8 mouse cellular contexts compared by ENCODE assay signal in the genomic region with DNA sequence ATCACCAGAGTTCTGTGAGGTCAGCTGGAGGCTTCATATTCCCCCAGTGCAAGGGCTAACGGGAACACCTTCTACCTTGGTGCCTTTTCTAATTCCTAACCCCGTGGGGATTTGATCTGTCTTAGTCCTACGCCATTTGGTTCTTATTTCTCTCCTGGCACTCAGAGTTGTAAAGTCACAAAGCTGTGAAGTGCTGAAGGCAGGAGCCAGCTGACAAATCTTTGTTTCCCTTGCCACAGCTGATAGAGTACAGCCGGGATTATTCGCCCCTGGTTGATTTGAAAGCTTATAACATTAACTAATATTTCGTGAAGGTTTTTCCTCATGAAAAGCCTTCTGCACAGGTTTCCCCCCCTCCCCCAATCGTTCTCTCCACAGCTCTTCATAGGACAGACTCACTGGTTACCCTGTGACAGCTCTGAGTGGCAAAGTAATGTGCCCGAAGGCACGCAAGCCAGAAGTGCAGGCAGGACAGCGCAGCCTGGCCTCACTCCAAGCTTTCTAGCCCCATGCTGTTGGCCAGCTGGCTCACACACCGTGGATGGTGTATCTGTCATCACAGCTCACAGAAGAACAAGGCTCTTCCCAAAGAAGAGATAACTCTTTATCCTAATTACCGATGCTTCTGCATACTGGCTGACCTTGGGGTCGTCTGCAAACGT.
A peak's percentile ranks its signal among the peaks of the same experiment; 100 is the strongest.
DNase-seq lines count a peak whose midpoint lies in the region; ATAC-seq and TF ChIP-seq lines count a peak whose summit lies in the region.

No protein-coding gene starts in this region.

- TF ChIP-seq POLR2A in cerebellum, adult 2 months (IDR thresholded peaks at IDR 0.05; ENCODE audit: borderline replicate concordance, insufficient read depth, low read length) = no peak

- no peaks in the 10 kb centered on the region for H3K9me3 ChIP-seq in lung, embryonic 15.5 days

- TF ChIP-seq CTCF in cerebellum, adult 2 months (IDR thresholded peaks at IDR 0.05; ENCODE audit: borderline replicate concordance, insufficient read depth, low read depth, low read length) = no peak

- peak; percentile 90 for DNase-seq in left cerebral cortex, postnatal 4 days
- no peak for DNase-seq in left cerebral cortex, postnatal 25 days (ENCODE audit: low spot score in 2 of 2)
- DNase-seq in cerebellum, adult 2 months = peak; percentile 55 to 65
- DNase-seq in heart, adult 9 months (ENCODE audit: low spot score in 2 of 2) = peak; percentile 48 to 59
- DNase-seq in spleen, postnatal 36 days (ENCODE audit: low spot score in 2 of 2) = no peak
- DNase-seq in natural killer cell, adult 2 months (ENCODE audit: low spot score in 2 of 2) = no peak

- no peaks in the 10 kb centered on the region for H3K36me3 ChIP-seq in lung, embryonic 15.5 days

- no peaks in the 10 kb centered on the region for H3K27me3 ChIP-seq in cerebellum, adult 2 months (ENCODE audit: control insufficient read depth, insufficient read depth, low read length)
- peaks cover 5% of the 10 kb centered on the region; the same call in 1 of the 2 replicates for H3K27me3 ChIP-seq in lung, embryonic 15.5 days

- peak overlapping the region; percentile 22; the same call in 1 of the 2 replicates for H3K4me2 ChIP-seq in lung, embryonic 15.5 days

- no peak overlapping the region for H3K27ac ChIP-seq in cerebellum, adult 2 months (ENCODE audit: insufficient read depth, low read length)
- no peak overlapping the region for H3K27ac ChIP-seq in lung, embryonic 15.5 days

- intact Hi-C loops in left cerebral cortex, postnatal 4 days (cut with DNase I) = no loop called here
- intact Hi-C loops in left cerebral cortex, postnatal 25 days (cut with DNase I) = no loop called here

- ATAC-seq in lung, embryonic 15.5 days (ENCODE audit: borderline replicate concordance, extremely low read depth, low FRiP score, low TSS enrichment) = peak; percentile 86
- no peak for ATAC-seq in monocyte, adult 5-6 weeks (replicated peaks; ENCODE audit: insufficient number of reproducible peaks, low FRiP score, low TSS enrichment, poor library complexity, severe bottlenecking)

- H3K4me1 ChIP-seq in cerebellum, adult 2 months (ENCODE audit: control insufficient read depth, insufficient read depth, low read length) = 0 out of 2 replicates have a peak, but pooled peaks cover 2% of the 10 kb centered on the region
- H3K4me1 ChIP-seq in lung, embryonic 15.5 days = peaks cover 24% of the 10 kb centered on the region

- H3K4me3 ChIP-seq in cerebellum, adult 2 months (replicated peaks; ENCODE audit: insufficient read depth, low read depth, low read length) = no peak overlapping the region
- no peak overlapping the region for H3K4me3 ChIP-seq in lung, embryonic 15.5 days

- 4% methylated on average over 14 of the region's 14 CpGs for WGBS in cerebellum, adult 2 months
- 28% methylated on average over 14 of the region's 14 CpGs for WGBS in lung, embryonic 15.5 days

- no peak overlapping the region for H3K9ac ChIP-seq in lung, embryonic 15.5 days

Comparison
In these comparisons a context has a peak if more than half of its experiments do, and no peak if none do; other contexts are left out.
1. DNase-seq: peak in left cerebral cortex, postnatal 4 days (single experiment), cerebellum, adult 2 months (2 of 2) and heart, adult 9 months (2 of 2); none in left cerebral cortex, postnatal 25 days (0 of 2), spleen, postnatal 36 days (0 of 2) and natural killer cell, adult 2 months (0 of 2).